Mouse (Mus musculus) kidney, adult 2 months (tissue): ENCODE measurements around the gene Iqck.

Experiments used
- CTCF ChIP-seq: fragments of 200-500 bp; conservative IDR thresholded peaks from 2 replicates; pipeline ENCODE4 v1.5.1; 2011; ENCODE audit warnings: low read depth, mild to moderate bottlenecking, control low read depth, low read length, moderate library complexity, mixed read lengths; ENCODE audit not compliant: insufficient read depth, insufficient read length
- POLR2A ChIP-seq: fragments of 200-500 bp; IDR thresholded peaks from one replicate; pipeline ENCODE4 v1.6.1; 2011; ENCODE audit warnings: low read depth, low read length, control low read depth

- TF ChIP-seq POLR2A (no peak), CTCF (no peak)
Measured at GRCm38 (mm10) chr7:118854606-118855005, 946 bp upstream of the Iqck start.
